Mouse (Mus musculus) left cerebral cortex, postnatal 36 days (tissue): ENCODE results near the gene Angptl3. TPM values are rescaled to one million over a fixed set of nuclear protein-coding genes. Genes with fewer than 3 reads are reported as not detected.

Source experiments
- total RNA-seq, 2 experiments: library from RNA; stranded (reverse); gene quantifications; 2 replicates each; pipeline ENCODE4 v1.2.3; 2021

Gene Angptl3
- total RNA-seq, 2 experiments from 2014 or later = 0.22 TPM; not detected in 1

Other genes starting within 250 kb of the Angptl3 start
- 1 to 10 TPM; 2.3 to 2.8 TPM for gene Kank4, start 213.4 kb upstream of the Angptl3 start, total RNA-seq
- gene I0C0044D17Rik, start 207.1 kb upstream of the Angptl3 start, total RNA-seq = not detected
- gene Usp1, start 107.1 kb upstream of the Angptl3 start, total RNA-seq = 10 to 100 TPM; 18.4 to 24.5 TPM
- 10 to 100 TPM; 36.0 to 45.1 TPM for gene Dock7, start 90.0 kb downstream of the Angptl3 start, total RNA-seq
- gene Atg4c, start 163.0 kb downstream of the Angptl3 start, total RNA-seq = 10 to 100 TPM; 42.4 to 45.2 TPM